Mouse (Mus musculus): ENCODE measurements around the gene Artn. TPM values are rescaled to one million over a fixed set of nuclear protein-coding genes. Genes with fewer than 3 reads are reported as not detected.

The Artn gene
- total RNA-seq (2015) = not detected in 2 replicates
- not detected in 2 replicates for total RNA-seq (2017)

DNA sequence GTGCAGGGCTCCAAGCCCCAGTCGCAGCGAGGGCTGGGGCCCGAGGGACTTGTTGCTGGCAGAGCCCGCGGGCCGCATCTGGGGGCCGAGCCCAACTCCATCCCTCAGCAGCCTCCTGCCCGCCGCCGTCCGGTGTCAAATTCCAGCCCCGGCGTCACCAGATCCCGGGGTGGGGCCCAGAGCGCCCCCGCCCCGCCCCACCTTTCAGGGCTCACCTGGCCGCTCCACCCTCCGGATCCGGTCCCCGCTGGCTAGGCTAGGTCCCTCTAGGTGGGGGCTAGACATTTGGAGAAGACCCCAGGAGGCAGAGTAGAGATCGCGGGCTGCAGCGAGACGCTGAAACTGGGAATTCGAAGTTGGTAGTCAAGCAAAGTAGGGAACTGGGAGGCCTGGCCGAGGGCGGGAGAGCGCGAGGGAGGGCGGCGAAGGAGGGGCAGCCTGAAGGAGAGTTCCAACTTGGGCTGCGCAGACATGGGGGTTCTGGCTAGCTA is at the start of gene Artn:
Gene Artn, minus strand, starts transcription at position 373 of the 491 bp plus-strand sequence.
- no peak for ATAC-seq (replicated peaks; ENCODE audit: poor library complexity)

GRCm38 (mm10) chr4:117979181-117979580 is 49.6 kb upstream of the Artn start:
- no peak for ATAC-seq (replicated peaks; ENCODE audit: poor library complexity)

GRCm38 (mm10) chr4:117978282-117978681 is 48.7 kb upstream of the Artn start:
- ATAC-seq (replicated peaks; ENCODE audit: poor library complexity) = no peak

DNA sequence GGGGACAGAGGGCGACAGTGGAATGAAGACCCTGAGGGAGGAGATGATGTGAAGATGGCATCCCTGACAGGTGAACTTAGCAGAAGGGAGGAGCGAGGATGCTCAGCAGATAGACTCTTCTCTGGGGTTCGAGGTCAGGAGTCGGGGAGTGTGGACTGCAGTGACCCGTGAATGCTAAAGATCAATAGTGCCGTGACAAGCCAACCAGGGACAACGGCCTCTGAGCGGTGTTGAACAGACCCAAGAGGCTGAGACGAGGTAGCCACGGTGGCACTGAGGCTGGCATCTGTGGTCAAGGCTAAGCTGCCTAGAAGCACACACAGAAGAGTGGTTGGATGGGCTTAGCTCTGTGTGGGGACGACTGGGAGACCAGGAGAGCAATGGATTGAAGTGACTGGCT is 48.3 kb upstream of the Artn start:
- no peak for ATAC-seq (replicated peaks; ENCODE audit: poor library complexity)

GRCm38 (mm10) chr4:117977371-117977770 is 47.8 kb upstream of the Artn start:
- no peak for ATAC-seq (replicated peaks; ENCODE audit: poor library complexity)

DNA sequence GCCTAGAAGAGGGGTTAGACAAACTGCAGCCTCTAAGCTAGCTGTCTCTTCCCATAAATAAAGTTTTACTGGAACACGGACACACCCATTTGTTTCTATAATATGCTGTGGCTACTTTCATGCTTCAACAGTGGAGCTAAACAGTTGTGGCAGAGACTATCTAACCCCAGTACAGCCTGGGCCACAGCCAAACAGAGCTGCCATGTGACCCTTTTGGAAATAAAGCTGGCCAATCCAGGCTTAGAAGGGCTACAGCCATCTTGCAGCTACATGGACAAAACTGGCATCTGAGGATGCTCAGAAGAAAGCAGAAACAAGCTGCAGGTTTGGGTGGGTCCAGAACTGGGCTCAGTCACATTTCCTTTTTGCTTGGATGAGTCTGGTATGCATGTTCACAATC is 46.3 kb upstream of the Artn start:
- ATAC-seq (replicated peaks; ENCODE audit: poor library complexity) = no peak

DNA sequence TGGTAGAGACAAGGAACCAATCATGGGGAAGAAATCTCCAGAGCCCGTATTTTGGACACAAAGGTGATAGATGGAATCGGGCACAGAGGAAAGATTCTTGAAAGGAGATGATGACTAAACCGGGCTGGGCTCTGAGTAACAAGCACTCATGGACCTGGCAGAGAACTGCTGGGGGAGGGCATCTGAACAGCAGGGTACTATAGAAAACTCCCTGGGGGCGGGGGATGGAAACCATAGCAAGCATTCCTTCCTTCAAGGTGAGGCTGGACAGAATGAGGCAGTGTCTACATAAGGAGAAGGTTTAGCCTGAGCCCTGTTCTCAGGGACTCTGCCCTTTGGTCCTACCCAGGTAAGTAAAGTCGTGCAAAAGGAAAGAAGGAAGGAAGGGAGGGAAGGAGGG is 45.2 kb upstream of the Artn start:
- no peak for ATAC-seq (replicated peaks; ENCODE audit: poor library complexity)

GRCm38 (mm10) chr4:117972999-117973398 is 43.4 kb upstream of the Artn start:
- ATAC-seq (replicated peaks; ENCODE audit: poor library complexity) = no peak

DNA sequence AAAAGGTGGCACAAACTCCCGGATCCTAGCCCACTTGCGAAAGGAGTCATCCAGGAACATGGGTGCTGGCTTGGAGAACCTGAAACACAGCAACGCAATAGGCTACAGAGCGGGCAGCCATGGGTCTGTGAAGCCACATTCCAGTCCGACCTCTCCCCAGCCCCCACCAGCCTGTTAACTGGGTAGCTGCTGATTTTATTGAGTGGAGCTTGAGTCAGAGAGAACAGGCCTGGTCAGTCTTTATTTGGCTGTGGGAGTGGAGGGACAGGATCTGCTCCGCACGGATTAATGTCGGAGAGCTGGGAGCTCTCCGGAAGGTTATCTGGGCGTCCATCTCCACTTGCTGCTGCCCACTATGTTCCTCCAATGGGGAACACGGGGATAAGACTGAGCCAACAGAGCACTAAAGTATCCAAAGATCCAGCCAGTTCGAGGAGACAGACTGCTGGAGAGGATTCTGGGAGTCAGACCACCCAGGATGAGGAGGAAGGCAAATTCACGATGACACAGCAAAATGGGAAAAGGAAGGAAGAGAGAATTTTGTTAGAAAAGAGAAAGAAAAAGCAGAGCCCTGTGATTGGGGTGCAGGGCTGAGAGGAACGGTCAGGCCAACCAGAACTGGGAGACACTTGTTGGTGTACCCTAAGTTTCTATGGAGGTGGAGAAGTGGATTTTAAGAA is 34.9 kb upstream of the Artn start:
- ATAC-seq (replicated peaks; ENCODE audit: poor library complexity) = no peak

- no peak for ATAC-seq (replicated peaks; ENCODE audit: poor library complexity)
These were observed 27.9 kb upstream of the Artn start for GRCm38 (mm10) chr4:117957492-117957891.

DNA sequence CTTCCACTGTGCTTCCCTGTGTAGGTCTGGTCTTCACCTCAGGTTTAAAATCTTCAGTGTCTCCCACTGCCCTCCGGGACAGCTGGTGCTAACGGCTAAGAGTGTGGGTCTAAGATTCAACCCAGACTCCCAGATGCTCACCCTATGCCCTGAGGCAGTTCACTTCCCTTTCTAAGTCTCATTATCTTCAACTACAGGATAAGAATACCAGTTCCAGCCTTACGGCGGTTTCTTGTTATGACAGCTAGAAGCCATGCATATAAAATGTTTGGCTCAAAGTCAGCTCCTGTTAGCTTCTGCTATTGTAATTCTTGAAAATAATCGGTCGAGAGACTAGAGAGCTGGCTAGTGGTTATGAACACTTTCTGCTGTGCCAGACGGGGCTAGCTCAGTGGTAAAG is 17.9 kb upstream of the Artn start:
- ATAC-seq (replicated peaks; ENCODE audit: poor library complexity) = no peak

DNA sequence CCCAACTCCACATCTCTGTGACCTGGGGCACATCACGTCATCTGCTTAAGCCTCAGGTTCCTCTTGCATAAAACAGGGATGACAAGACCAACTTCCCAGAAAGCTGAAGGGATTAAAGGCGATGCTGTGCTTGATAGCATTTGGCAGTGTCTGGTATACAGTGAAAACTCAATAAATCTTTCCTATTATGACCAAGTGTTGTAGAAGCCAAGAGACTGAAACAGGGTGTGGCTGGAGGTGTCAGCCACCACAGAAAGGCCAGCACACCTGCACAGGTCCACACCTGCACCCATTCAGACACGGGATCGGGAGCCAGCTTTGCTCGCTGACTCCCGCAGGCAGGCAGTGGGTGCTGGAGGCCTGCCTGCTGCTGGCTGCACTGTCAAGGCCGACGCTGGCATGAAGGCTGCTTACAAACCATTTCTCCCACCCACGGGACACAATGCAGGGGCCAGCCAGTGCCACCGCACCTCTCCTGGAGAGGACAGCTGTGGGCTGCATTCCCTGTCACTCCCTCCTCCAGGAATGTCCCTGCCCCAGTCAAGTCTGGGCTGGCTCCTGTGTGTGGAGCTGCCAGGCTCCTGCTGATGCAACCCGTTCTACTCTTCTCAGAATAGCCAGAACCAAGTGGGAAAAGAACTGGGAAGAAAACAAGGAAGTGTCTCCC is 17.2 kb upstream of the Artn start:
- ATAC-seq (replicated peaks; ENCODE audit: poor library complexity) = no peak

DNA sequence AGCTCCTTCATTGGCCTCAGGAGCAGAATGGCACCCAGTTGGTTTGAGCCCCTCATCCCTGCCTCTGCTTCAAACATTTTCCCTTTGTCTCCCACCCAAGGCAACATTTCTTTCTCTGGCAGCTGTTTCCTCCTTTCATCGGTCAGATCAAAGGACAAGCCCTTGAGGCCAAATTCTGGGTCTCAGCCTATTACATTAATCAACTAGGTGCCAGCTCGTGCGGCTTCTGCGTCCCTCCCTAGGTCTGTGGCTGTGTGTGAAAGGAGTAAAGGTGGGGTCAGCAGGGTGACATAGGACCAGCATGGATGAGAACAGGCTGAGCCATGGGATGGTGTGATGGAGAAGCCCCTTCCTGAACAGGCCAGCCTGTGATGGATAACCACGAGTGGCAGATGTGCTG is 13.8 kb upstream of the Artn start:
- ATAC-seq (replicated peaks; ENCODE audit: poor library complexity) = no peak

GRCm38 (mm10) chr4:117936964-117937363 is 7.4 kb upstream of the Artn start:
- no peak for ATAC-seq (replicated peaks; ENCODE audit: poor library complexity)

DNA sequence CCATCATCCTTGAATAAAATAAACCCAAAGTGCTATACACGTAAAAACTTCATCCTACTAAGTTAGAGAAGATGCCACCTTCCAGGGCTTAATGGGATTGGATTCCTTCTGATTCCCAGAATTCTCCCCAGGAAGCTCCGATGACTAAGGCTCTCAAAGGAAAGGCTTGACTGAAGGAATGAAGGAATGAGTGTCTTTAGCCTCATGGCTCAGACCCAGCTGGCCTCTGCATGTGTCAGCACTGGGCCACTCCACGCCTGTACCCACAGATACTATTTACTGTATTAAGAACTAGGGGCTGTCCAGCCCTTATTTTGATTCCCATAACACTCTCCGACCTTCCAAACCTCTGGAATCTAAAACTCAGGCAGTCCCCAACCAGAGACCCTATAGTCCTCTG is 4.5 kb upstream of the Artn start:
- no peak for ATAC-seq (replicated peaks; ENCODE audit: poor library complexity)

GRCm38 (mm10) chr4:117933248-117933647 is 3.7 kb upstream of the Artn start:
- ATAC-seq (replicated peaks; ENCODE audit: poor library complexity) = no peak

DNA sequence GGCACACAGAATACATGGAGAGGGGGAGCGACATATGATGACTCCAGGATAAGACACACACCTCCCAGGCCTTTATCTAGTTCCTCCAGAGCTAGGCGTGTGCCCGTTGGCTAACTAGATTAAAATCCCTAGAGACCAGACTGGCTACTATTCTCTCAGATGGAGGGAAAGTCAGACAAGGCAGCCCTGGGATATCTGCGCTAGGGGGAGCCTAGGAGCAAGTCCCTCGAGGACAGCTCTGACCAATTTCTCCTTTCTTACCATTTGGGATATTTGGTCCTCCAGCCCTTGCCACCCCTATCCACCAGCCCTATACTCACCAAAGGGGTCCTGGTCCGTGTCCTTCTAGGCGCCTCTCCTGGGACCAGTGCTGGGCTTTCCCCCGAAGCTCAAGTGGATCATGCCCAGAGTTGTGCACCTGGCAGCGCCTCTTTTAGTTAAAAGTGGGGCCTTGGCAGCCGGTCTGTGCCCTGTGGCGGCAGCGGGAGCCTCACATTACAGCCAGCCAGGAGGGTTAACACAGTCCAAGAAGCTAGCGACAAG is 793 bp downstream of the Artn start:
- peak; percentile 86 for ATAC-seq (replicated peaks; ENCODE audit: poor library complexity)

DNA sequence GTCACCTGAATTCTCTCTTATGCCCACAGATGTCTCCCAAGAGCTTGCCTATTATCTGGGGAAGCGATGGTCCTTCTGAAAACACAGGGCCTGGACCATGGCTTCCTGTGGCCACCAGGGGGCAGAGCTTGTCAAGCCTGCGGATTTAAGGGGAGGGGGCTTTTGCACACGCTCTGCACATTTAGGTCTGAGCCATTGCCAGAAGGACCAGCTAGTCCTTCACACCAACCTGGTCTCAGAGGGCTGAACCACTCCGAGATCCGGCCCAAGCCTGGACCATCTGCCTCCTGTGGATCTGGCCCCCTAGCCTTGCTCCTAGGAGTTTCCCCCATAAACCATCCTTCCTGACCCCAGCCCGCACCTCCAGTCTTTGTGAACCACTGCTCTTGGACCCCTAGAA is 1.3 kb downstream of the Artn start:
- peak; percentile 46 for ATAC-seq (replicated peaks; ENCODE audit: poor library complexity)

DNA sequence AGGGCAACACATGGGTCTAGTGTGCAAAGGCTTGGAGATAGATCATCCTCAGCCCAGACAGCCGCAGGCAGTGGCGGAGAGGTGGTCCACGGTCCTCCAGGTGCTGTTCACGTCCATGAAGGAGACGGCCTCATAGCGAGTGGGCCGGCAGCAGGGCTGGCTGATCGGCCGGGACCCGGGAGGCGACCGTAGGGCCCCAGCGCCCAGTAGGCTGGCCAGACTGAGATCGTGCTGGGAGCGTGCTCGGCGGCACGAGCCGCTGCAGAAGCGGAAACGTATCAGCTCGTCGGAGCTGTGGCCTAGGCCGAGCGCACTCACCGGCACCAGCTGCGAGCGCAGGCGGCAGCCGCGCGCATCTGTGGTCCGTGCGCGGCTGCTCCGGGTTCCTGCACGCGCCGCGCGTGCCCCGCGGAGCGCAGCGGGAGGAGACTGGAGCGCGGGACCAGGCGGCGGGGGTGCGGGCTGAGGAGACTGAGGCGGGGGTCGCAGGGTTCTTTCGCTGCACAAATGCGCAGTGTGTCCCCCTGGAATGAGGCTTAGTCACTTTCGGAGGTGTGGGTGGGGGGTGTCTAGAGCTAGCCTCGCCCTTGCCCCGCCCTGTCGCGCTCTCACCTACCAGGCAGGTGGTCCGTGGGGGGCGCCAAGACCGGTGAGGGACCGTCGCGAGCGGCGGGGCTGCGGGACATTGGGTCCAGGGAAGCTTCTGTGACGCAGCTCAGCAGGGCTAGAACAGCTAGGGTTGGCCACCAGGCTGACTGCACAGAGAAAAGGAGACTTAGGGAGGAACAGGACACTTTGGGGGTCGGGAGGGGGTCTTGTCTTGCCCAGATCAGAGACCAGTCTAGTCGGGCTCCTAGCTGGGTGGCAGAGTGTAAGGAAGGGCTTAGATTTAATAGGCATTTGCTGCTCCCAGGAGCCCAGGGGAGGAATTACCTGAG is 2.7 kb downstream of the Artn start:
- ATAC-seq (replicated peaks; ENCODE audit: poor library complexity) = peak; percentile 25

GRCm38 (mm10) chr4:117924916-117925315 is 4.6 kb downstream of the Artn start:
- no peak for ATAC-seq (replicated peaks; ENCODE audit: poor library complexity)

GRCm38 (mm10) chr4:117923450-117923849 is 6.1 kb downstream of the Artn start:
- ATAC-seq (replicated peaks; ENCODE audit: poor library complexity) = no peak
